Mouse (Mus musculus) limb, embryonic 11.5 days (tissue): ENCODE measurements around the gene Aldh2. TPM values are rescaled to one million over a fixed set of nuclear protein-coding genes. Genes with fewer than 3 reads are reported as not detected.
"Not testable (repeated sequence)": the region's sequence is repeated elsewhere in the genome, so short reads cannot be mapped to it uniquely, and the experiment has no call there.

ENCODE experiments used
- ATAC-seq: fragments of 200-750 bp; cut with Nextera tagmentation; 2 replicates; pipeline ENCODE4 v1.8.0; 2017; ENCODE audit warnings: low read depth; ENCODE audit not compliant: insufficient number of reproducible peaks, low FRiP score, low TSS enrichment
- DNase-seq: peaks from one replicate; pipeline ENCODE4 v3.0.0-alpha.2; 2015; ENCODE audit warnings: low spot score
- H3K27ac ChIP-seq: fragments of 300-500 bp; sonication (generic); replicated peaks from 2 replicates; pipeline ENCODE4 v1.5.1; 2014; ENCODE audit warnings: low read depth, mild to moderate bottlenecking, low read length
- H3K27me3 ChIP-seq: fragments of 300-500 bp; sonication (generic); 2 replicates; pipeline ENCODE4 v1.6.1; 2014; ENCODE audit warnings: mild to moderate bottlenecking, low read length, mixed read lengths; ENCODE audit not compliant: control insufficient read depth, insufficient read depth
- H3K36me3 ChIP-seq: fragments of 300-500 bp; sonication (generic); 2 replicates; pipeline ENCODE4 v1.6.1; 2014; ENCODE audit warnings: mild to moderate bottlenecking, low read length, moderate library complexity, mixed read lengths; ENCODE audit not compliant: control insufficient read depth, insufficient read depth
- H3K4me1 ChIP-seq: fragments of 300-500 bp; sonication (generic); 2 replicates; pipeline ENCODE4 v1.6.1; 2014; ENCODE audit warnings: low read length, mixed read lengths; ENCODE audit not compliant: control insufficient read depth, insufficient read depth
- H3K4me2 ChIP-seq: fragments of 300-500 bp; sonication (generic); 2 replicates; pipeline ENCODE4 v1.6.1; 2014; ENCODE audit warnings: low read depth, mild to moderate bottlenecking, moderate library complexity; ENCODE audit not compliant: severe bottlenecking
- H3K4me3 ChIP-seq: fragments of 300-500 bp; sonication (generic); 2 replicates; pipeline ENCODE4 v1.5.1; 2014; ENCODE audit warnings: low read depth, low read length
- H3K9ac ChIP-seq: fragments of 300-500 bp; sonication (generic); 2 replicates; pipeline ENCODE4 v1.6.1; 2014; ENCODE audit warnings: mild to moderate bottlenecking, low read length
- H3K9me3 ChIP-seq: fragments of 300-500 bp; sonication (generic); 2 replicates; pipeline ENCODE4 v1.6.1; 2016; ENCODE audit warnings: low read length; ENCODE audit not compliant: control insufficient read depth
- WGBS: fragments of 180-500 bp; shearing (Covaris S2); extraction: QIAGEN DNeasy Blood & Tissue Kit; methylation state at CpG from one replicate; pipeline ENCODE4 v1.1.7; 2014; 5-methylcytosine and 5-hydroxymethylcytosine counted together
- polyA plus RNA-seq: library from polyadenylated mRNA; unstranded; fragments of >200 nt; fragmentation: Nextera tagmentation; extraction: Ambion mirVana; gene quantifications from 2 replicates; pipeline ENCODE4 v1.2.1, GENCODE M21; 2014

Aldh2 gene
- polyA plus RNA-seq, result 80.1 and 111 TPM in 2 replicates

DNA sequence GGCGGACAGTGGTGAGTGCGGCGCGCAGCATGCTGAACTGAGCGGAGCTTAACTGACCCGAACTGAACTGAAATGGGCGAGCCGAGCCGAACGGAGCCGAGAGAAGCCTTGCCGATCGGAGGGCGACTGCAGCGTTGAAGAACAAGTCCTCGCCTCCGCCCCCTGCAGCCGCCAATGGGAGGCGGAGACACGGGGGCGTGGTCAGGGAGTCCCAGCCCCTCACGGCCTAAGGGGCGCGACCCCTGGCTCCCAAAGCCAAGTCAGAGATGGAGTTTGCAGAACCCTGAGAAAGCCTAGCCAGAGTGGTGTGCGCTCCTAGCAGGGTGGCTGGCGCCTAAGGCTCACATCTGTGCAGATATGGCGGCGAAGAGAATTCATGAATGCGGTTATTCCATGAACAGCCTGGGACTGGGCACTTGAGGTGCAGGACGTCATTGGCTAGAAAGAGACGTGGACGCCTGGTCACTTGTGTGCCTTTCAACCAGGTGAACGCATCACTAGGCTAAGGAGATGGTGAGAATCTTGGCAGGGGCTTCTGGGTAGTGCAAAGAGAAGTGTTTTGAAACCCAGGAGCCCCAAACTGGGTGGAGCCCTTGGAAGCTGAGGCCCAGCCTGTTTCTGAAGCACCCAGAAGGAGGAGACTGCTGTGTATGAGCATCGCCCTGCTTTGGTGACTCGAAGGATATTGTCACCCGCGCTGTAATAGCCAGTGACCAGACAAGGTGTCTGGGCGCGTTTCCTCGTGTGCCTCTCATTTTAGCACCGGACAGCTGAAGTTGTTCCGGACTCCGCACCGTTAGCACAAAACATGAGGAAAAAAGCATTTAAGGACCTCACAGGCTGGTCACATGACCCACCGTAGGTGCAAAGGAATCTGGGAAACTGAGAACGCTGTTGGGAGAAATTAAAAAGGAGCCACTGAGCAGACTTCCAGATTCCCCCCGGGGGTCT, at the start of gene Aldh2:
Aldh2 (minus strand) TSS at position 374 of the 951 bp plus-strand sequence.
- ATAC-seq (peak; percentile 89), DNase-seq (peak; percentile 92)
- Histone ChIP-seq H3K9me3 (no peaks in the 10 kb centered on the region), H3K36me3 (no peaks in the 10 kb centered on the region), H3K4me3 (peak within 1 kb of the TSS; percentile 65), H3K27me3 (no peaks in the 10 kb centered on the region), H3K9ac (peak within 1 kb of the TSS; percentile 67), H3K27ac (peak within 1 kb of the TSS; percentile 57), H3K4me2 (peak within 1 kb of the TSS; percentile 89), H3K4me1 (peaks cover 10% of the 10 kb centered on the region)
- 3% methylated on average over 47 of the region's 47 CpGs for WGBS

- Histone ChIP-seq H3K4me1 (no peaks in the 10 kb centered on the region), H3K4me2 (no peak overlapping the region), H3K9me3 (no peaks in the 10 kb centered on the region), H3K4me3 (no peak overlapping the region), H3K27ac (no peak overlapping the region), H3K9ac (no peak overlapping the region), H3K27me3 (no peaks in the 10 kb centered on the region), H3K36me3 (no peaks in the 10 kb centered on the region)
- ATAC-seq (no peak), DNase-seq (no peak)
- WGBS, result 91% methylated on average over 9 of the region's 9 CpGs
Observed at GRCm38 (mm10) chr5:121639601-121640000, 46.0 kb upstream of the Aldh2 start.

- H3K9me3 ChIP-seq, result no peaks in the 10 kb centered on the region
- H3K27ac ChIP-seq, result no peak overlapping the region
- no peaks in the 10 kb centered on the region for H3K4me1 ChIP-seq
- no peaks in the 10 kb centered on the region for H3K36me3 ChIP-seq
- H3K4me3 ChIP-seq, result no peak overlapping the region
- no peak overlapping the region for H3K9ac ChIP-seq
- no peaks in the 10 kb centered on the region for H3K27me3 ChIP-seq
- ATAC-seq (no peak), DNase-seq (no peak)
- 81% methylated on average over 6 of the region's 6 CpGs for WGBS
- no peak overlapping the region for H3K4me2 ChIP-seq
Observed at GRCm38 (mm10) chr5:121637296-121637695, 43.7 kb upstream of the Aldh2 start.

DNA sequence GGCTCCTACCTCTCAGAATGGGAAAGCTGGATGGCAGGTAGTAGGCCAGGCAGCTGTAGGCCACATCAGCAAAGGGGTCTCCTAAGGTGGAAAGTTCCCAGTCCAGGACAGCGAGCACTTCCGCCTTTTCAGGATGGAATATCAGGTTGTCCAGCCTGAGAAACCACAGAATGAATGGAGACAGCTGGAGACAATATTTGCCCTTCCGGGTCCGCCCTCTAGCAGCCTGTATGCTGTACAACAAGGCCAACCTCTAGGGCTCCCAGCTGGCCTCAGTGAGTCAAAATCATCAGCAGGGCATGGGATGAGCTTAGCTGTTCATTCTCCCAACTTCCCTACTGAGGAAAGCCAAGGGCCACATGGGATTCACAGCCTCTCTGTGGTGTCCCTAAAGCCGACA, 41.0 kb upstream of the Aldh2 start:
- H3K9ac ChIP-seq, result no peak overlapping the region
- ATAC-seq, result no peak
- H3K4me3 ChIP-seq, result no peak overlapping the region
- 88% methylated on average over 5 of the region's 5 CpGs for WGBS
- no peaks in the 10 kb centered on the region for H3K4me1 ChIP-seq
- no peaks in the 10 kb centered on the region for H3K27me3 ChIP-seq
- H3K36me3 ChIP-seq, result no peaks in the 10 kb centered on the region
- H3K9me3 ChIP-seq, result no peaks in the 10 kb centered on the region
- no peak for DNase-seq
- no peak overlapping the region for H3K27ac ChIP-seq
- no peak overlapping the region for H3K4me2 ChIP-seq

DNA sequence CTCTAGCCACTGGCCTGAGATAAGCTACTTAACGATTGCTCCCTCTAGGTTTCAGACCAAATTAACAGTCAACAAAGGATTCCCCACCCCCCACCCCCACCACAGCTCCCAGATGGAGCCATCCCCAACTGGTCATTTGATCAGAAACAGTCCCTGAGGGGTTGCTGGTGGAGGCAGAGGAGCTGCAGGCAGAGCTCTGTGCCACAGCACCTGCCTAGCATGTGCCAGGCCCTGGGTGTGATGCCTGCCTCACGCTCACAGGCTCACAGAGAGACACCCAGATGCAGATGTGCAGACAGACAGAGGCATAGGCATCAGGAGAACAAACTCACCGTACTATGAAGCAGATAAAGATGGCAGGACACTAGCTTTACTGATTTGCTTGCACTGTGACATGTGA, 39.2 kb upstream of the Aldh2 start:
- Histone ChIP-seq H3K36me3 (no peaks in the 10 kb centered on the region), H3K27ac (no peak overlapping the region), H3K27me3 (no peaks in the 10 kb centered on the region), H3K4me1 (no peaks in the 10 kb centered on the region), H3K9me3 (no peaks in the 10 kb centered on the region), H3K9ac (no peak overlapping the region), H3K4me2 (no peak overlapping the region), H3K4me3 (no peak overlapping the region)
- DNase-seq (no peak), ATAC-seq (no peak)
- WGBS, result 47% methylated on average over 3 of the region's 3 CpGs

DNA sequence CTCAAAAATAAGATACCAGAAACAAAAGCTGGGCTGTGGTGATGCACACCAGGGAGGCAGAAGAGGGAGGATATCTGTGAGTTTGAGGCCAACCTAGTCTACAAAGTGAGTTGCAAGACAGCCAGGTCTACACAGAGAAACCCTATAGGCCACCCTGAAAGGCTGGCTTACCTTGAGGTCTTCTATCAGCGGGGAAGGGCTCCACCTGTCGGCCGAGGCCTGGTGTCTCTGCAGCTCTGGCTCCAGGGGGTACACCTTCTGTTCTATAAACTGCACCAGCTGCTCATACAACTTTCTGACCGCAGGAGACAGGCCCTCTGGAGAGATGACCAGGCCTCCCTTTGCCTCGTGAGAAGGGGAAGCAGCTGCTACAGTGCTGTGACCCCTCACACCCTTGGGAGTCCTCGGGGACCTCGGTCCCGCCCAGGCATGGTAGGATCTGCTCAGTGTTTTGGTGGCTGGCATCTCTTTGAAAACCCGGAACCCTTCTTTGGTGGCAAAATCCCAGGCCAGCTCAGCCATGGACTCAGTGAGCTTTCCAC, 37.6 kb upstream of the Aldh2 start:
- not testable (repeated sequence) for H3K4me2 ChIP-seq, H3K4me1 ChIP-seq, H3K36me3 ChIP-seq, H3K27me3 ChIP-seq, ATAC-seq, H3K9me3 ChIP-seq, H3K9ac ChIP-seq, H3K4me3 ChIP-seq, DNase-seq, H3K27ac ChIP-seq
- WGBS, result 63% methylated on average over 9 of the region's 9 CpGs

DNA sequence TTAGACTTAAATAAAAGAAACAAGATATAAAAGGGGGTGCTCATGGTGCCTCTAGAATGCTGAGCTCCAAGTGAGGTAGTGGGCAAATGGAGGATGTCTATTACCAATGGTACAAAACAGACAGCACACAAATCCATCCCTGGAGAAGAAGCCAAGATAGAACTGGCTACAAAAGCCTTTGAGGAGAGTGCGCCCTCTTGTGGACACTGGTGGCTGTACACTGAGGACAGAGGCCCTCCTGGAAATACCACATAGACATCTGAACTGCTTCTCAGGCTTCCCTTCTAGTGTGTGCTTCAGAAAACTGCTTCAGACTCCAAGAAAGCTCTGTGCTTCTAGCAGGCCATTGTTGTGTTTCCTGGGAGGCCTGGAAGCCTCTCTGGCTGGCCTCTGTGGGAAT, 34.2 kb upstream of the Aldh2 start:
- no peaks in the 10 kb centered on the region for H3K27me3 ChIP-seq
- H3K9ac ChIP-seq, result no peak overlapping the region
- H3K4me1 ChIP-seq, result no peaks in the 10 kb centered on the region
- no peak overlapping the region for H3K27ac ChIP-seq
- 0% methylated on average over 1 of the region's 1 CpGs for WGBS
- H3K4me2 ChIP-seq, result no peak overlapping the region
- no peak overlapping the region for H3K4me3 ChIP-seq
- peak; percentile 80 for DNase-seq
- no peaks in the 10 kb centered on the region for H3K36me3 ChIP-seq
- H3K9me3 ChIP-seq, result no peaks in the 10 kb centered on the region
- no peak for ATAC-seq

GRCm38 (mm10) chr5:121623241-121623640, 29.6 kb upstream of the Aldh2 start:
- H3K36me3 ChIP-seq, result no peaks in the 10 kb centered on the region; the same call in 1 of the 2 replicates
- no peak overlapping the region for H3K4me3 ChIP-seq
- no peaks in the 10 kb centered on the region for H3K27me3 ChIP-seq
- H3K9me3 ChIP-seq, result no peaks in the 10 kb centered on the region
- no peak overlapping the region for H3K9ac ChIP-seq
- 89% methylated on average over 3 of the region's 3 CpGs for WGBS
- no peak for ATAC-seq
- peaks cover 5% of the 10 kb centered on the region for H3K4me1 ChIP-seq
- H3K27ac ChIP-seq, result no peak overlapping the region
- H3K4me2 ChIP-seq, result no peak overlapping the region
- DNase-seq, result no peak
